Mouse (Mus musculus): ENCODE measurements at regions not wholly inside any gene's neighbourhood (a gene's known extent, or its start where the extent isn't known, plus 50 kb on each side); places are given as distances from the start of the nearest gene placed in this dataset.

GRCm38 (mm10) chr3:42661956-42662355 lies 919.5 kb downstream of the D3Ertd751e start:
- DNase-seq: no peak

DNA sequence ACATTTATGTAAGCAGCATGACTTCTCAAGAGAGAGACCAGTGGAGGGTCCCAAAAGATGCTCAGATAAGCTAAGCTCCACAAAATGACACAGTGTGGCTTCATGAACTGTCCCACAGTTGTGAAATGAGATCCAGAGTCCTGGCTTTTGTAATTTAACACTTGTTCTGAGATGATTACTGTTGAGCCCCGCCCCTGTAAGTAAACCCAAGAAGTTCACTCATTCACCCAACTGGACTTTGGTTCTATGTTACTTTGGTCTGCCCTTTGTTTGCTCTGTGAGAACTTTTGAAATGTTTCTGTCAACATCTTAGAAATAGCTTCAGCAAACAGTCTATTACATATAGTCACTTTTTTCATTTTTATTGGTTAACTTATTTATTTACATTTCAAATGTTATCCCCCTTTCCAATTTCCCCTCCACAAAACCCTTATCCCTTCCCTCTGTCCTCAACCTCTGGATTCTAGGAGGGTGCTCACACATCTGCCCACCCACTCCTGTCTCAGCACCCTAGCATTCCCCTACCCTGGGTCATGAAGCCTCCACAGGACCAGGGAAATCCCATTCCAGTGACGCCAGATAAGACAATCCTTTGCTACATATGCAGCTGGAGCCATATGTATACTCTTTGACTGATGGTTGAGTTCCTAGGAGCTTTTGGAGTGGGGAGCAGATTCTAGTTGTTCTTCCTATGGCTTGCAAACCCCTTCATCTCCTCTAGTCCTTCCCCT lies 934.4 kb downstream of the D3Ertd751e start:
- no peak for DNase-seq

DNA sequence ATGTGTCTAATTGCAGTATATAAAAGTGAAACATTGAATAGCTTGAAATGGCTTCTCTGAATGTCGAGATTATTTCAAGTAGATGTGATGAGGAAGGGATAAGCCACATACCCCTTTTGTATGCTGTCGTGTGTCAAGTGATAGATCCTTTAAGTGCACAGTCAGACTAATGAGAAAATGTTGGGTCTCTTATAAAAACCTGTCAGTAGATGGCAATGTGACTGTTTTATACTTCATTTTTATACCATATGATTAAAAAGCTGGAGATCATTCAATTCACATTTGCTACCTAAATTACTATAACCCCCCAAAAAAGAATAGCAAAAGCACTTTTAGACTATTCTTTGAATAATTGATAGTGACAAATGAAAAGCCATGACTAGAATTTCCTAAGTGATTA lies 952.3 kb downstream of the D3Ertd751e start:
- no peak for DNase-seq

DNA sequence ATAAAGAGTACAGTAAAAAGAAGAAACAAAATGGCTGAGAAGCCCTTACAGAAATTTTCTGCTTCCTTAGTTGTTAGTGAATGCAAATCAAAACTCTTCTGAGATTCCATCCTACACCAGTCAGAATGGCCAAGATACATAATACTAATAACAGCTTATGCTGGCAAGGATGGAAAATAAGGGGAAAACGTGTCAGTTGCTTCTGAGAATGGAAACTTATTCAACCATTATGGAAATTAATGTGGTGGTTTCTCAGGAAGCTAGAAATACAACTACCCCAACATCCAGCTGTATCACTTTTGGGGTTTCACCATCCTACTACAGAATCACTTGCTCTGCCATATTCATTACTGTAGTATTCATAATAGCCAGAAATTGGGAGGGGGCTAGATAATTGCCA lies 996.5 kb downstream of the D3Ertd751e start:
- no peak for DNase-seq

- DNase-seq: no peak
Observed at GRCm38 (mm10) chr3:42753130-42753529, 1010.7 kb downstream of the D3Ertd751e start.

- no peak for DNase-seq
Observed at GRCm38 (mm10) chr3:42757335-42757734, 1014.9 kb downstream of the D3Ertd751e start.

DNA sequence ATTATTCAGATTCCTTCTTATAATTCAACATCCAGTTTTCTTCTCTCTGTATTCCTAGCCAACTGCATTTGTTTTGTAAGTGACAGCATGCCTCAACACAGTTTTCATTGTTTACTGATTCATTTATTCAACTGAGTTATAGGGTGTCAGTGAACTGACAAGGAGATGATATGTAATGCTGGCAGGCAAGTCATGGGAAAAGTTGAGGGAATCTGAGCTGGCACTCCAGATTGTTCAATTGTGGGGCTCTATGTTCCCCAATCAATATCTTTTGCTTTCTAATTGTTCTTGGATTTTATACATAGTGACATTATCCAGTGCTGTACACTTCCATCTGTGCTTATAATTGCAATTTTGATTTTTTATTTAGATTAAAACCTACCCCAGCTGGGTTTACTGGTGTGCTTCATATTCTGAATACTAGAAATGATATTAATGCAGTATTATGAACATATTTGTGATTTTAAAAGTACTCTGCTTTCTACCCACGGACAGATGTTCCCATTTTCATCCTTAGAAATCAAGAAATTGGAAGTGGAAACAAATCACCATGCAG lies 1015.5 kb downstream of the D3Ertd751e start:
- no peak for DNase-seq

GRCm38 (mm10) chr3:42762205-42762604 lies 1019.8 kb downstream of the D3Ertd751e start:
- no peak for DNase-seq

- no peak for DNase-seq
Observed at GRCm38 (mm10) chr3:42783478-42783877, 1041.1 kb downstream of the D3Ertd751e start.

GRCm38 (mm10) chr3:42784203-42784602 lies 1041.8 kb downstream of the D3Ertd751e start:
- DNase-seq: no peak

DNA sequence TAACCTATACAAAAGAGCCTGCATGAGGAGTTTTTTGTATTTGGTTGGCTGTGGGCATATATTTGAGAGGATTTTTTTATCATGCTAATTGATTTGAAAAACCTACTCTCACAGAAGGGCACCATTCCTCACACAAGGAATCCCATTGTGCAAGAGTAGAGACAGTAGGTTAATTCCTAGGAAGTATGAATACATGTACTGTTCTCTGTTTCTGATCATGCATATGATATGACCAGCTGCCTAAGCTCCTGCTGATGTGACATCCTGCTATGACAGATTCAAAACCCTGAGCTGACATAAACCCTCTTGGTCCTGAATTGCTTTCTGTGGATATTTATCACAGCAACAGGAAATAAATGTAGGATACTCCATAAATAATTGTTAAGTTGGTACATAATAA lies 1048.0 kb downstream of the D3Ertd751e start:
- no peak for DNase-seq

- no peak for DNase-seq
Observed at GRCm38 (mm10) chr3:42791878-42792277, 1049.5 kb downstream of the D3Ertd751e start.

GRCm38 (mm10) chr3:42830456-42830855 lies 1088.0 kb downstream of the D3Ertd751e start:
- no peak for DNase-seq

GRCm38 (mm10) chr3:42867370-42867769 lies 1125.0 kb downstream of the D3Ertd751e start:
- no peak for DNase-seq

- DNase-seq: no peak
Observed at GRCm38 (mm10) chr3:42878972-42879371, 1136.6 kb downstream of the D3Ertd751e start.

DNA sequence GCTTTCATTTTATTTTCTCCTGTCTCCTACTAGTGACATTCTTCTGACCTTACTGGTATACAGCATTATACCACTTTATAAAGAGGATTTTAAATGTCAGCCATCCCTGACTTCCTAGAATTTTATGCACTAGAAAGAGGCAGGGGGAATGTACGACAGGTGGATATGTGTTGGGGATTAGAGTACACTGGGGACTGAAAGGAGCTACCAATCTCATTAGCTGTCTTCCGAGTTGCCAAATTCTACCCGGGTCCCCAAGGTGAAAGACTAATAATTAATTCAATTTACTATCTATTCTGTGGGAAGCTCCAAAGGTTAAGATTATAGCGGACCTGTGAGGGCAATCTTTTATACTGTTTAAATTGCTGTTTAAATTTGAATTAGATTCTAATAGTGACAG lies 1142.1 kb downstream of the D3Ertd751e start:
- no peak for DNase-seq

GRCm38 (mm10) chr3:42892016-42892699 lies 1149.7 kb downstream of the D3Ertd751e start:
- peak in 1 of 2 experiments; percentile 11 for DNase-seq

DNA sequence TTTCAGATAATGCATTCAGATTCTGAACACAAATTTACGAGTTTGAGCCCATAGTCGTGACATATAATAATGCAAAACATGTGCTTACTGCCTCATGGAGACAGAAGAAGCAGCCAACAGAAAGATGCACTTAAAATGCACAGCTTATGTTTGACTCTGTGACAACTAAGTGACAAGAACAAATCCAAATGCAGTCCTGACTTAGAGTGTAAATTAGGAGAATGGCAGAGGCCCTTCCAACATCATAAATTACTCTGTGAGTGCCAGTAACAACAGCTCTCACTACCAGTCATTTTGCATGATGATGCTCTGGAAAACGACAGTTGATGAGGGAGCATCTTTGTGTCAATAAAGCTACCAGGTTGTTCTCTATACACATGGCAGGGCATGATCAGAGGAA lies 1153.4 kb downstream of the D3Ertd751e start:
- no peak for DNase-seq

- no peak for DNase-seq
Observed at GRCm38 (mm10) chr3:42897936-42898335, 1155.5 kb downstream of the D3Ertd751e start.

- no peak for DNase-seq
Observed at GRCm38 (mm10) chr3:42898934-42899333, 1156.5 kb downstream of the D3Ertd751e start.

GRCm38 (mm10) chr3:42900984-42901383 lies 1158.6 kb downstream of the D3Ertd751e start:
- DNase-seq: no peak

DNA sequence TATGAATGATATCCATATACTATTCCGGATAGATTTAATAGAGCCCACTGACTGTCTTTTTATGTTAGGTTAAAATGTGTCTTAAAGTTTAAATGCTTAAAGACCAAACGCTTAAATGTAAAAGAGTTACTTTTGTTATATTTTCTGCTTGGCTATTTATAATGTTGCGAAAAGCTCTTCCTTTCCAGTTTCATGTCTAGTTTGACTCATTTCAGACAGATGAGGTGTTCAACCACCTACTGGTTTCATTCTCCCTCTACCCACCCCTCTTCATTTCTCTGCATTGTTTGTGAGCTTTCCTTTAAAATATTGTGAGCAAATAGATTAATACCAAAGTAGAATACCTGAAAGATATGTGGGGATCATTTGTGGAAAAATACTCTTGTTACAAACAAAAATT lies 1163.8 kb downstream of the D3Ertd751e start:
- no peak for DNase-seq

- no peak for DNase-seq
Observed at GRCm38 (mm10) chr3:42908404-42908803, 1166.0 kb downstream of the D3Ertd751e start.

DNA sequence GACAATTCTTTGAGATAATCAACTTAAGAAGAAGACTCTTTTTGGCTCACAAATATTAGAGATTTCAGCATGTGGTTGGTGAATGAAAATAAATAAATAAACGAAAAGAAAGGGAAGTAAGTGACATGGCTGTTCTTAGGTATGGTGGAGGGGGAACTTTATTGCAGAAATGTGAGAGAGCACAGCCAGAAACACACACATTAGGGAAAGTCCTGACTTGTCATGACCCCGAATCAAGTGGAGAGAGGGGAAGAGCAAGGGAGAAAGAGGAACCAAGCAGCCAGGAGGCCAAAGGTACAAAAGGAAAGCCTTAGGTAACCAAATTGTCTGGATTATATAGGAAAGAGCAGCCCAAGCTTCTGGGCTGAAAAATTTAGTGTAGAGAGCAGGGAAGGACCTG lies 1172.7 kb downstream of the D3Ertd751e start:
- DNase-seq: no peak

All from cerebellum, postnatal 25 days (tissue).